Comparison of ENCODE assay signal across 7 mouse cellular contexts in genomic region chr7:30563906-30564280, GRCm38 (mm10). TPM values are rescaled to one million over a fixed set of nuclear protein-coding genes. Genes with fewer than 3 reads are reported as not detected.
DNase-seq lines count a peak whose midpoint lies in the region; ATAC-seq and TF ChIP-seq lines count a peak whose summit lies in the region.

No protein-coding gene starts in this region.

- peaks cover 3% of the 10 kb centered on the region for H3K36me3 ChIP-seq in neural tube, embryonic 11.5 days (ENCODE audit: control insufficient read depth, insufficient read depth, low read length)
- peaks cover 12% of the 10 kb centered on the region for H3K36me3 ChIP-seq in liver, embryonic 11.5 days (ENCODE audit: control insufficient read depth, insufficient read depth, low read length)

- TF ChIP-seq CTCF in embryonic fibroblast, embryonic 13.5 days (IDR thresholded peaks at IDR 0.05; ENCODE audit: borderline replicate concordance, insufficient read depth, low read length): no peak

- intact Hi-C loops in left cerebral cortex, postnatal 10 days (cut with DNase I): no loop called here

- WGBS in neural tube, embryonic 11.5 days: 26% methylated on average over 6 of the region's 6 CpGs
- WGBS in liver, embryonic 11.5 days: 29% methylated on average over 6 of the region's 6 CpGs

- no peak for DNase-seq in neural tube, embryonic 11.5 days (ENCODE audit: low spot score)
- no peak for DNase-seq in neural tube, embryonic 10.5 days (ENCODE audit: extremely low spot score, low spot score)
- DNase-seq in liver, embryonic 11.5 days (ENCODE audit: low spot score): no peak
- DNase-seq in thymus, adult 18-20 months: peak; percentile 33 to 70
- DNase-seq in left cerebral cortex, postnatal 10 days (ENCODE audit: extremely low spot score in 1 of 2, low spot score in 2 of 2): no peak
- no peak for DNase-seq in retina, postnatal 1 day

- H3K4me1 ChIP-seq in neural tube, embryonic 11.5 days (ENCODE audit: control insufficient read depth, insufficient read depth, low read length): peaks cover 6% of the 10 kb centered on the region; the same call in 1 of the 2 replicates
- H3K4me1 ChIP-seq in embryonic fibroblast, embryonic 13.5 days (ENCODE audit: control insufficient read depth, insufficient read depth, low read length): 0 out of 2 replicates have a peak, but pooled peaks cover 2% of the 10 kb centered on the region
- H3K4me1 ChIP-seq in liver, embryonic 11.5 days (replicated peaks; ENCODE audit: control insufficient read depth, insufficient read depth, low read length): peaks cover 9% of the 10 kb centered on the region

- H3K4me3 ChIP-seq in neural tube, embryonic 11.5 days (ENCODE audit: low read depth, low read length): peak overlapping the region; percentile 80
- H3K4me3 ChIP-seq in embryonic fibroblast, embryonic 13.5 days (ENCODE audit: insufficient read depth, low read length): peak overlapping the region; percentile 74
- H3K4me3 ChIP-seq in liver, embryonic 11.5 days (ENCODE audit: low read depth, low read length): peak overlapping the region; percentile 81

- peak overlapping the region; percentile 61 for H3K4me2 ChIP-seq in neural tube, embryonic 11.5 days (ENCODE audit: low read depth)
- H3K4me2 ChIP-seq in liver, embryonic 11.5 days: peak overlapping the region; percentile 84

- ATAC-seq in neural tube, embryonic 11.5 days (ENCODE audit: insufficient read depth, low FRiP score, low TSS enrichment): no peak
- no peak for ATAC-seq in liver, embryonic 11.5 days (replicated peaks; ENCODE audit: low FRiP score)

- no peak overlapping the region for H3K27ac ChIP-seq in neural tube, embryonic 11.5 days (ENCODE audit: low read depth, low read length)
- H3K27ac ChIP-seq in embryonic fibroblast, embryonic 13.5 days (ENCODE audit: insufficient read depth, low read length): no peak overlapping the region
- peak overlapping the region; percentile 97 for H3K27ac ChIP-seq in liver, embryonic 11.5 days (ENCODE audit: low read depth, low read length)

- H3K9ac ChIP-seq in neural tube, embryonic 11.5 days (ENCODE audit: low read length): peak overlapping the region; percentile 79
- peak overlapping the region; percentile 74 for H3K9ac ChIP-seq in liver, embryonic 11.5 days (ENCODE audit: low read depth, low read length)

- H3K27me3 ChIP-seq in neural tube, embryonic 11.5 days (ENCODE audit: control insufficient read depth, insufficient read depth, low read length): no peaks in the 10 kb centered on the region
- H3K27me3 ChIP-seq in liver, embryonic 11.5 days (replicated peaks; ENCODE audit: control insufficient read depth, insufficient read depth, low read length): no peaks in the 10 kb centered on the region

- no peak for TF ChIP-seq POLR2A in embryonic fibroblast, embryonic 13.5 days (IDR thresholded peaks at IDR 0.05; ENCODE audit: low read depth, low read length)

- H3K9me3 ChIP-seq in neural tube, embryonic 11.5 days (ENCODE audit: control insufficient read depth, low read length): no peaks in the 10 kb centered on the region
- no peaks in the 10 kb centered on the region for H3K9me3 ChIP-seq in liver, embryonic 11.5 days (ENCODE audit: control insufficient read depth, low read length)

RNA-seq across cellular contexts. Expression of gene Psenen, which starts 0.5 kb away (rescaled TPM):
- 97.8 and 106 TPM in 2 replicates for polyA plus RNA-seq in neural tube, embryonic 11.5 days (2014; fragmentation: Nextera tagmentation; extraction: Ambion mirVana)
- 130 and 134 TPM in 2 replicates for polyA plus RNA-seq in embryonic fibroblast, embryonic 13.5 days (2011; ENCODE audit: insufficient read length, low read depth, missing spikeins)
- 85.2 and 102 TPM in 2 replicates for polyA plus RNA-seq in liver, embryonic 11.5 days (2014; fragmentation: Nextera tagmentation; extraction: Ambion mirVana)
- 10 to 100 TPM; 79.1 to 82.8 TPM for total RNA-seq in left cerebral cortex, postnatal 10 days (2021)

RNA-seq across cellular contexts. Expression of gene Gm49396, which starts 0.7 kb away (rescaled TPM):
- 7.3 and 7.6 TPM in 2 replicates for polyA plus RNA-seq in neural tube, embryonic 11.5 days (2014; fragmentation: Nextera tagmentation; extraction: Ambion mirVana)
- polyA plus RNA-seq in embryonic fibroblast, embryonic 13.5 days (2011; ENCODE audit: insufficient read length, low read depth, missing spikeins): 1.4 and 3.1 TPM in 2 replicates
- 6.8 and 8.0 TPM in 2 replicates for polyA plus RNA-seq in liver, embryonic 11.5 days (2014; fragmentation: Nextera tagmentation; extraction: Ambion mirVana)
- 1 to 10 TPM; 4.2 TPM for total RNA-seq in left cerebral cortex, postnatal 10 days (2021)

RNA-seq across cellular contexts. Expression of gene U2af1l4, which starts 0.8 kb away (rescaled TPM):
- polyA plus RNA-seq in neural tube, embryonic 11.5 days (2014; fragmentation: Nextera tagmentation; extraction: Ambion mirVana): 90.6 and 95.5 TPM in 2 replicates
- polyA plus RNA-seq in embryonic fibroblast, embryonic 13.5 days (2011; ENCODE audit: insufficient read length, low read depth, missing spikeins): 49.1 and 79.1 TPM in 2 replicates
- 71.0 and 73.1 TPM in 2 replicates for polyA plus RNA-seq in liver, embryonic 11.5 days (2014; fragmentation: Nextera tagmentation; extraction: Ambion mirVana)
- 10 to 100 TPM; 50.1 to 56.1 TPM for total RNA-seq in left cerebral cortex, postnatal 10 days (2021)

RNA-seq across cellular contexts. Expression of gene Igflr1, which starts 1.3 kb away (rescaled TPM):
- polyA plus RNA-seq in neural tube, embryonic 11.5 days (2014; fragmentation: Nextera tagmentation; extraction: Ambion mirVana): 1.3 and 3.6 TPM in 2 replicates
- not detected in 2 replicates for polyA plus RNA-seq in embryonic fibroblast, embryonic 13.5 days (2011; ENCODE audit: insufficient read length, low read depth, missing spikeins)
- 3.1 and 3.7 TPM in 2 replicates for polyA plus RNA-seq in liver, embryonic 11.5 days (2014; fragmentation: Nextera tagmentation; extraction: Ambion mirVana)
- 1 to 10 TPM; 1.5 to 1.8 TPM for total RNA-seq in left cerebral cortex, postnatal 10 days (2021)

RNA-seq across cellular contexts. Expression of gene Lin37, which starts 4.3 kb away (rescaled TPM):
- polyA plus RNA-seq in neural tube, embryonic 11.5 days (2014; fragmentation: Nextera tagmentation; extraction: Ambion mirVana): 46.2 and 47.0 TPM in 2 replicates
- polyA plus RNA-seq in embryonic fibroblast, embryonic 13.5 days (2011; ENCODE audit: insufficient read length, low read depth, missing spikeins): 30.6 and 38.5 TPM in 2 replicates
- polyA plus RNA-seq in liver, embryonic 11.5 days (2014; fragmentation: Nextera tagmentation; extraction: Ambion mirVana): 38.7 and 41.0 TPM in 2 replicates
- total RNA-seq in left cerebral cortex, postnatal 10 days (2021): 10 to 100 TPM; 24.3 to 26.4 TPM

Comparison
In these comparisons a context has a peak if more than half of its experiments do, and no peak if none do; other contexts are left out.
1. DNase-seq: peak in thymus, adult 18-20 months (2 of 2); none in neural tube, embryonic 11.5 days (single experiment), neural tube, embryonic 10.5 days (single experiment), liver, embryonic 11.5 days (single experiment), left cerebral cortex, postnatal 10 days (0 of 2) and retina, postnatal 1 day (single experiment).
2. Peak in every context shown above with its lines, with median percentiles within 50 percentile points of each other: H3K4me3 ChIP-seq.